Mouse (Mus musculus): ENCODE results near the gene St6gal1.

DNA sequence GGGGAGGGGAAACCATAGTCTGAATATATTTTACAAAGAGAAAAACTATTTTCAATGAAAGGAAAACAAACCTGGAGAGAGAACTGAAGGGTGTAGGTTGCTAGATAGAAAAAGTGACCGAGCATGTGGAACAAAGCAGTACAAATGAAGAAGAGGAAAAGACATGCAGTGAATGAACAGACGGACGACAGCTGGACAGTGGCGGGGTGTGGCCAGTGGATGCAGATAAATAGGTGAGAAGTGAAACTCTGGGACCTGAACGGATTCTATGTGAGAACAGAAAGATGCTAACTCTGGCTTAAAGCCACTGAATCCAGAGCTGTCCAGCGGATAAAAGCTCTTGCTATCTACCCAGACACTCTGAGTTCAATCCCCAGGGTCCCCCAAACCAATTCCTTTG lies 25.2 kb downstream of the St6gal1 start:
- TF ChIP-seq CTCF (conservative IDR thresholded peaks at IDR 0.05; ENCODE audit: low read length) (no peak), NANOG (IDR thresholded peaks at IDR 0.05; ENCODE audit: borderline replicate concordance, low read length) (no peak)
